Mouse (Mus musculus): ENCODE measurements around the gene Gm9046.
A peak's percentile ranks its signal among the peaks of the same experiment; 100 is the strongest.
"Not testable (repeated sequence)": the region's sequence is repeated elsewhere in the genome, so short reads cannot be mapped to it uniquely, and the experiment has no call there.

Gene Gm9046

DNA sequence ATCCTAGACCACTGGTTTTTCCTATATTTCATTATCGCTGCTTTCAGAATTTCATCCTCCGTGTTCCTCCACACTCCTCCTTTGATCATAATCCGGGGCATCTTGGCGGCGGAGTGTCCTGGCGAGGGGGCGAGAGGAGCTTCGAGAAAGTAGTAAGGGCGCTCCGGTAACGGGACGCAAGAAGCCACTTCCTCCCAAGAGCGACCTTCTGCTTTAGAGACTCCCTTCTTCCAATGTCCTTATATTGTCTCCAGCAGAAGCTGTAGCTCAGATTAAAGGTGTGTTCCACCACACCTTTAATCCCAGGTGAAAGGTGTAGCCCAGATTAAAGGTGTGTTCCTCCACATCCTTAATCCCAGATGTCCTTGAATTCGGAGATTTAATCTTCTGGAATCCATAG is at the start of gene Gm9046:
Gm9046 (minus strand) TSS at position 101 of the 400 bp plus-strand sequence.
- DNase-seq (ENCODE audit: low spot score): not testable (repeated sequence)

DNA sequence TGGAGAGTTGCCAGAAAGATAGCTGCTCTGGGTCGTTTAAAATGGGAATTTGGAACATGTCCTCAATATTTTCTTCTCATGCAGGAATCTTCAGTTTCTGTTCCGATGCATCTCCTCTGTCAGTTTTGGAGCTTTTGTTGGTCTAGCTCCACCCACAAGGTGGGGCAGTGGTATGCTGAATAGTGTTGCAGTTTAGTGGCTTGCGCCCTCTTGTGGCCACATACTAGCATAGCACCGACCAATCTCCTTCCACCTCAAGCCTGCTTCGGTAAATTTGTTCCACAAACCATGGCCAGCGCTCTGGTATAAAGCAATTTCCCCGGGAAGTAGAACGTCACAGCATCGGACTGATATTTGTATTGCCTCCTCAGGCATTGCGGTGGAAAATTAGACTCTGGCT is 27.4 kb upstream of the Gm9046 start:
- peak; percentile 36 for DNase-seq (ENCODE audit: low spot score)

DNA sequence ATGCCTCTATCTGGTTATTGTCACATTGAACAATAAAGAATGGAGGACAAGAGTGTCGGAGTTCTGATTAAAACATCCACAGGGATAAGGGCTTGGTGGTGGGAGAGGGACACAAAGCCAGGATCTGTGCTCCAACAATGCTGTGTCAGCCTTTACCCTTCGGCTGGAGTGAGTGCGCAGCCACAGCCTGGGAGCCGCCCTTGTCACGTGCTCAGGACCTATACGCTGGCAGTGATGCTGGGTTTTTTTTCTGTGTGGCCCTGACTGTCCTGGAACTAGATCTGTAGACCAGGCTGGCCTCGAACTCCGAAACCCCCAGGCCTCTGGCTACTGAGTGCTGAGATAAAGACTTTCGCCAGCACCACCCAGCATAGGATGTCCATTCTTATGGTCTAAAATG is 26.5 kb upstream of the Gm9046 start:
- DNase-seq (ENCODE audit: low spot score): no peak

DNA sequence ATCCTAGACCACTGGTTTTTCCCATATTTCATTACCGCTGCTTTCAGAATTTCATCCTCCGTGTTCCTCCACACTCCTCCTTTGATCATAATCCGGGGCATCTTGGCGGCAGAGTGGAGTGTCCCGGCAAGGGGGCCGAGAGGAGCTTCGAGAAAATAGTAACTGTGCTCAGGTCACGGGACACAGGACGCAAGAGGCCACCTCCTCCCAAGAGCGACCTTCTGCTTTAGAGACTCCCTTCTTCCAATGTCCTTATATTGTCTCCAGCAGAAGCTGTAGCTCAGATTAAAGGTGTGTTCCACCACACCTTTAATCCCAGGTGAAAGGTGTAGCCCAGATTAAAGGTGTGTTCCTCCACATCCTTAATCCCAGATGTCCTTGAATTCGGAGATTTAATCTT is 10.9 kb upstream of the Gm9046 start, which contains the start of gene Gm9049:
Gm9049 (minus strand) TSS at position 101 of the 400 bp plus-strand sequence.
- DNase-seq (ENCODE audit: low spot score): not testable (repeated sequence)

DNA sequence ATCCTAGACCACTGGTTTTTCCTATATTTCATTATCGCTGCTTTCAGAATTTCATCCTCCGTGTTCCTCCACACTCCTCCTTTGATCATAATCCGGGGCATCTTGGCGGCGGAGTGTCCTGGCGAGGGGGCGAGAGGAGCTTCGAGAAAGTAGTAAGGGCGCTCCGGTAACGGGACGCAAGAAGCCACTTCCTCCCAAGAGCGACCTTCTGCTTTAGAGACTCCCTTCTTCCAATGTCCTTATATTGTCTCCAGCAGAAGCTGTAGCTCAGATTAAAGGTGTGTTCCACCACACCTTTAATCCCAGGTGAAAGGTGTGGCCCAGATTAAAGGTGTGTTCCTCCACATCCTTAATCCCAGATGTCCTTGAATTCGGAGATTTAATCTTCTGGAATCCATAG is 5.5 kb upstream of the Gm9046 start, which contains the start of gene Gm9048:
Gm9048 (minus strand) TSS at position 101 of the 400 bp plus-strand sequence.
- DNase-seq (ENCODE audit: low spot score): not testable (repeated sequence)

DNA sequence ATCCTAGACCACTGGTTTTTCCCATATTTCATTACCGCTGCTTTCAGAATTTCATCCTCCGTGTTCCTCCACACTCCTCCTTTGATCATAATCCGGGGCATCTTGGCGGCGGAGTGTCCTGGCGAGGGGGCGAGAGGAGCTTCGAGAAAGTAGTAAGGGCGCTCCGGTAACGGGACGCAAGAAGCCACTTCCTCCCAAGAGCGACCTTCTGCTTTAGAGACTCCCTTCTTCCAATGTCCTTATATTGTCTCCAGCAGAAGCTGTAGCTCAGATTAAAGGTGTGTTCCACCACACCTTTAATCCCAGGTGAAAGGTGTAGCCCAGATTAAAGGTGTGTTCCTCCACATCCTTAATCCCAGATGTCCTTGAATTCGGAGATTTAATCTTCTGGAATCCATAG is 5.3 kb downstream of the Gm9046 start, which contains the start of gene Gm9045:
Gm9045 (minus strand) TSS at position 101 of the 400 bp plus-strand sequence.
- not testable (repeated sequence) for DNase-seq (ENCODE audit: low spot score)

DNA sequence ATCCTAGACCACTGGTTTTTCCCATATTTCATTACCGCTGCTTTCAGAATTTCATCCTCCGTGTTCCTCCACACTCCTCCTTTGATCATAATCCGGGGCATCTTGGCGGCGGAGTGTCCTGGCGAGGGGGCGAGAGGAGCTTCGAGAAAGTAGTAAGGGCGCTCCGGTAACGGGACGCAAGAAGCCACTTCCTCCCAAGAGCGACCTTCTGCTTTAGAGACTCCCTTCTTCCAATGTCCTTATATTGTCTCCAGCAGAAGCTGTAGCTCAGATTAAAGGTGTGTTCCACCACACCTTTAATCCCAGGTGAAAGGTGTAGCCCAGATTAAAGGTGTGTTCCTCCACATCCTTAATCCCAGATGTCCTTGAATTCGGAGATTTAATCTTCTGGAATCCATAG is 10.7 kb downstream of the Gm9046 start, which contains the start of gene Gm9044:
Gm9044 (minus strand) TSS at position 101 of the 400 bp plus-strand sequence.
- DNase-seq (ENCODE audit: low spot score): not testable (repeated sequence)

DNA sequence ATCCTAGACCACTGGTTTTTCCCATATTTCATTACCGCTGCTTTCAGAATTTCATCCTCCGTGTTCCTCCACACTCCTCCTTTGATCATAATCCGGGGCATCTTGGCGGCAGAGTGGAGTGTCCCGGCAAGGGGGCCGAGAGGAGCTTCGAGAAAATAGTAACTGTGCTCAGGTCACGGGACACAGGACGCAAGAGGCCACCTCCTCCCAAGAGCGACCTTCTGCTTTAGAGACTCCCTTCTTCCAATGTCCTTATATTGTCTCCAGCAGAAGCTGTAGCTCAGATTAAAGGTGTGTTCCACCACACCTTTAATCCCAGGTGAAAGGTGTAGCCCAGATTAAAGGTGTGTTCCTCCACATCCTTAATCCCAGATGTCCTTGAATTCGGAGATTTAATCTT is 16.2 kb downstream of the Gm9046 start, which contains the start of gene Gm9040:
Gm9040 (minus strand) TSS at position 101 of the 400 bp plus-strand sequence.
- DNase-seq (ENCODE audit: low spot score): not testable (repeated sequence)

DNA sequence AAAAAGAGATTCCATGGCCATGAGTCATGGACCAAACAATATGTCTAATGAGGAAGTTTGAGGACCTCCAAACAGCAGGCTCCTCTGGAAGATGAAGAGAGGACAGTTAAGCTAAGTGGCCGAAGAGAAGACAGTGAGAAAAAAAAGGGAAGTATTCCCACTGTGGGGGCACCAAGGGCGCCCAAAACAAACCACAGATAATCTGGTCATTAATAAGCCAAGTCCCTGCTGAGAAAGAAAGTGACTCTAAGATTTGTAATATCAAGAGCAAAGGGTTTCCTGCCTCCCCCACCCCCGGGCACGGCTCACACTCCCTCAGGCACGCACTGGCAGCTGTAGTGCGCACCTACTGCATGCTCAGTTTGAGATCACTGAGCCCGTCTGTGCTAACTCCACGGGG is 24.0 kb downstream of the Gm9046 start:
- DNase-seq (ENCODE audit: low spot score): no peak

DNA sequence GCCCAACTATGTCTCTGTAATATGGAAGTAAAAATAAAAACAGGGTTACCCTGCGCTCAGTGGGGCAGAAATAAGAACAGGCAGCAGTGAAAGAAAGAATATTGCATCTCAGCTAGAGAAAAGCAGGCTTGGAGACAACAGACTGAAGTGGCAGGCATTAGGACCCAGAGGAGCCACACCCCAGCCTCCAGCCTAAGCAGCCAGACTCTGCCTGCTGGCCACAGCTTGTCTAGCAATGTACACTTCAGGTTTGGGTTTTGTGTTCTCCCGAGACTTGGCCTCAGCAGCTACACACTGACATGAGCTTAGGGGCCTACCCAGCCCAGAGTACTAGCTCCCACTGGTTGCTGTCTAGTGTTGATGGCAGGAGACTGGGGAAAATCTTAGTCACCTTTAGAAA is 40.9 kb downstream of the Gm9046 start:
- not testable (repeated sequence) for DNase-seq (ENCODE audit: low spot score)

DNA sequence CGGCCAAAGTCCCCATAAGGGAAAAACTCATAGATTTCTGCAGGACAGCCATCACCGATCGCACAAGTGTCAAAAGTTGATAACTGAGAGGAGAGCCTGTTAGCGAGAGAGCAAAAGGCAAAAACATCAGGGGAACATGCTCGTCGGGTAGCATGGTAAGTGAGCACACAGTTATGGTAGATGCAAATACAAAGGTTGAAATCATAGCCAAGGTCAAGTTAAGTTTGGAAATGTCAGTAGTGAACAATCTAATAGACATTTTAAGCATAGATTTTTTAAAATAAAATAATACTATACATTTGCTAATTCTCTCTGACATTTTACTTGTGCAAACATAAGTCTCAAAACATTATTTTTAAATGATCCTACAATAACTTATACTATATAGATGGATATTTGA is 48.1 kb downstream of the Gm9046 start, which contains the start of gene Iltifb:
Iltifb (minus strand) TSS at position 101 of the 400 bp plus-strand sequence.
- DNase-seq (ENCODE audit: low spot score): no peak

Measured in ovary, postnatal 10 days (tissue).